Mouse (Mus musculus) megakaryocyte progenitor cell, adult 5-6 weeks (primary cell): ENCODE measurements around the gene Scai. TPM values are rescaled to one million over a fixed set of nuclear protein-coding genes. Genes with fewer than 3 reads are reported as not detected.

Experiments used
- ATAC-seq: replicated peaks from 2 replicates; pipeline ENCODE4 v1.8.0; 2016; ENCODE audit warnings: mild to moderate bottlenecking, moderate TSS enrichment, inconsistent platforms; ENCODE audit not compliant: poor library complexity
- total RNA-seq, 2 experiments: library from RNA; stranded (forward) in 1 of 2; stranded (reverse) in 1 of 2; fragments of 157-497, 149-512 nt in 1 of 2; fragments of 200-1000 nt in 1 of 2; gene quantifications; 2 replicates each; pipeline versions ENCODE4 v1.2.3 to v1.2.4; 2015 to 2017

The Scai gene
- total RNA-seq (2015) (7.4 and 10.6 TPM in 2 replicates), total RNA-seq (2017) (6.0 and 11.6 TPM in 2 replicates)

- peak; percentile 96 for ATAC-seq
Measured at GRCm38 (mm10) chr2:39190561-39191056, at the start of gene Scai. Scai (minus strand) TSS chr2:39190734.

GRCm38 (mm10) chr2:39226731-39227130, 36.2 kb upstream of the Scai start:
- no peak for ATAC-seq

- peak; percentile 94 for ATAC-seq
Measured at GRCm38 (mm10) chr2:39226019-39226640, 35.6 kb upstream of the Scai start, which contains the start of gene Ppp6c. Ppp6c (minus strand) TSS chr2:39226451.

- peak; percentile 58 for ATAC-seq
Measured at GRCm38 (mm10) chr2:39225331-39226018, 34.9 kb upstream of the Scai start.

GRCm38 (mm10) chr2:39224621-39225020, 34.1 kb upstream of the Scai start:
- ATAC-seq = no peak

GRCm38 (mm10) chr2:39220010-39220409, 29.5 kb upstream of the Scai start:
- no peak for ATAC-seq

- ATAC-seq = no peak
Measured at GRCm38 (mm10) chr2:39219034-39219433, 28.5 kb upstream of the Scai start.

GRCm38 (mm10) chr2:39217150-39217549, 26.6 kb upstream of the Scai start:
- peak; percentile 76 for ATAC-seq

GRCm38 (mm10) chr2:39210738-39211137, 20.2 kb upstream of the Scai start:
- no peak for ATAC-seq

GRCm38 (mm10) chr2:39203359-39203758, 12.8 kb upstream of the Scai start:
- peak; percentile 50; the same call in 1 of the 2 replicates for ATAC-seq

GRCm38 (mm10) chr2:39194809-39195208, 4.3 kb upstream of the Scai start:
- ATAC-seq = no peak

GRCm38 (mm10) chr2:39189961-39190560, 473 bp downstream of the Scai start:
- peak; percentile 31 for ATAC-seq

- ATAC-seq = no peak
Measured at GRCm38 (mm10) chr2:39185942-39186341, 4.6 kb downstream of the Scai start.

GRCm38 (mm10) chr2:39183587-39183986, 6.9 kb downstream of the Scai start:
- no peak for ATAC-seq

- no peak for ATAC-seq
Measured at GRCm38 (mm10) chr2:39160996-39161395, 29.5 kb downstream of the Scai start.

- no peak for ATAC-seq
Measured at GRCm38 (mm10) chr2:39157916-39158315, 32.6 kb downstream of the Scai start.

GRCm38 (mm10) chr2:39156821-39157220, 33.7 kb downstream of the Scai start:
- peak; percentile 44; the same call in 1 of the 2 replicates for ATAC-seq

- no peak for ATAC-seq
Measured at GRCm38 (mm10) chr2:39150943-39151342, 39.6 kb downstream of the Scai start.

- ATAC-seq = peak; percentile 95
Measured at GRCm38 (mm10) chr2:39148075-39148474, 42.5 kb downstream of the Scai start.

GRCm38 (mm10) chr2:39146469-39146868, 44.1 kb downstream of the Scai start:
- ATAC-seq = no peak

GRCm38 (mm10) chr2:39142357-39142948, 48.1 kb downstream of the Scai start:
- peak; percentile 66 for ATAC-seq
